Mouse (Mus musculus): ENCODE measurements around the gene Tdrkh.

The Tdrkh gene
- long read RNA-seq, experiment 1, full-length matches to known transcripts = 2 of 2 reads
- long read RNA-seq, experiment 1, partial matches to known transcripts = 0 of 2 reads
- long read RNA-seq, experiment 1, other reads (novel, unspliced or antisense) = 0 of 2 reads
- long read RNA-seq, experiment 2, partial matches to known transcripts = 2 of 6 reads
- long read RNA-seq, experiment 2, other reads (novel, unspliced or antisense) = 1 of 6 reads

GRCm38 (mm10) chr3:94413031-94413679 lies at the start of gene Tdrkh:
Gene Tdrkh (plus strand): TSS chr3:94413273.
- intact Hi-C loops (cut with DNase I) = loop anchor here (5.0 kb wide), 1 partner anchor 46 kb away; no protein-coding TSS in a partner anchor

- intact Hi-C loops (cut with DNase I) = no loop called here
Observed at GRCm38 (mm10) chr3:94363291-94364153, 49.6 kb upstream of the Tdrkh start.

GRCm38 (mm10) chr3:94364154-94364526 lies 48.9 kb upstream of the Tdrkh start:
- intact Hi-C loops (cut with DNase I) = no loop called here

- intact Hi-C loops (cut with DNase I) = loop anchor here (5.0 kb wide), 4 partner anchors 46 to 236 kb away; partner anchors contain the start of genes Mrpl9, Oaz3 and Tdrkh
Observed at GRCm38 (mm10) chr3:94366761-94367160, 46.3 kb upstream of the Tdrkh start.

- intact Hi-C loops (cut with DNase I) = loop anchor here (5.0 kb wide), 4 partner anchors 45 to 235 kb away; partner anchors contain the start of genes Mrpl9, Oaz3 and Tdrkh
Observed at GRCm38 (mm10) chr3:94367511-94367910, 45.6 kb upstream of the Tdrkh start.

- intact Hi-C loops (cut with DNase I) = loop anchor here (5.0 kb wide), 4 partner anchors 44 to 234 kb away; partner anchors contain the start of genes Mrpl9, Oaz3 and Tdrkh
Observed at GRCm38 (mm10) chr3:94368631-94369030, 44.4 kb upstream of the Tdrkh start.

- intact Hi-C loops (cut with DNase I) = loop anchor here (5.0 kb wide), 4 partner anchors 43 to 233 kb away; partner anchors contain the start of genes Mrpl9, Oaz3 and Tdrkh
Observed at GRCm38 (mm10) chr3:94369709-94370108, 43.4 kb upstream of the Tdrkh start.

GRCm38 (mm10) chr3:94371637-94372036 lies 41.4 kb upstream of the Tdrkh start:
- intact Hi-C loops (cut with DNase I) = no loop called here

GRCm38 (mm10) chr3:94372038-94372437 lies 41.0 kb upstream of the Tdrkh start:
- intact Hi-C loops (cut with DNase I) = no loop called here

GRCm38 (mm10) chr3:94372641-94373040 lies 40.4 kb upstream of the Tdrkh start, which contains the start of gene Rorc:
Gene Rorc (plus strand): TSS chr3:94372794.
- intact Hi-C loops (cut with DNase I) = no loop called here

- intact Hi-C loops (cut with DNase I) = no loop called here
Observed at GRCm38 (mm10) chr3:94373090-94373489, 40.0 kb upstream of the Tdrkh start.

- intact Hi-C loops (cut with DNase I) = no loop called here
Observed at GRCm38 (mm10) chr3:94373597-94374011, 39.5 kb upstream of the Tdrkh start.

GRCm38 (mm10) chr3:94374636-94375035 lies 38.4 kb upstream of the Tdrkh start:
- intact Hi-C loops (cut with DNase I) = no loop called here

- intact Hi-C loops (cut with DNase I) = no loop called here
Observed at GRCm38 (mm10) chr3:94375146-94375545, 37.9 kb upstream of the Tdrkh start.

- intact Hi-C loops (cut with DNase I) = no loop called here
Observed at GRCm38 (mm10) chr3:94375861-94376260, 37.2 kb upstream of the Tdrkh start.

- intact Hi-C loops (cut with DNase I) = no loop called here
Observed at GRCm38 (mm10) chr3:94377028-94377923, 35.8 kb upstream of the Tdrkh start.

- intact Hi-C loops (cut with DNase I) = no loop called here
Observed at GRCm38 (mm10) chr3:94379831-94380510, 33.1 kb upstream of the Tdrkh start.

- intact Hi-C loops (cut with DNase I) = no loop called here
Observed at GRCm38 (mm10) chr3:94382308-94382707, 30.8 kb upstream of the Tdrkh start.

GRCm38 (mm10) chr3:94383476-94383875 lies 29.6 kb upstream of the Tdrkh start:
- intact Hi-C loops (cut with DNase I) = no loop called here

- intact Hi-C loops (cut with DNase I) = no loop called here
Observed at GRCm38 (mm10) chr3:94386671-94387070, 26.4 kb upstream of the Tdrkh start.
